Mouse (Mus musculus): ENCODE results near the gene Saysd1.
A peak's percentile ranks its signal among the peaks of the same experiment; 100 is the strongest.

The Saysd1 gene

DNA sequence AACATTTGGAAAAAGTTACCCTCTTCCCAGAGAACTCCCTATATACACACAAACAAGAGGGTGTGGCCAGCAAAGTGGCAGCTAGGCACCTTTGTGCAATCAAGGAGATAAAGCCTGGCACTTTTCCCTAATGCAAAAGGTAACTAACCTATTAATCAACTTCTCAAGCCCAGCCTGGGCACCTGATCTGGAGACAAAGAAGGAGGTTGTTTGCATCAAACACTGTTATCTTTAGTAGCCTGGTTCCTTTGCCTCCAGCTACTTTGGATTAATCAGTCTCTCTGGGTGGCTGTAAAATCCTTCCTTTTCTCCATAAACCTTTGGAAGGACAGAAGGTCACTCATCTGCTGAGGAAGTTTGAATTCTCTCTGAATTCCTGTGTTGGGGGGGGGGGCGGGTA, 27.4 kb downstream of the Saysd1 start:
- no peak for DNase-seq (ENCODE audit: low spot score in 2 of 2)

DNA sequence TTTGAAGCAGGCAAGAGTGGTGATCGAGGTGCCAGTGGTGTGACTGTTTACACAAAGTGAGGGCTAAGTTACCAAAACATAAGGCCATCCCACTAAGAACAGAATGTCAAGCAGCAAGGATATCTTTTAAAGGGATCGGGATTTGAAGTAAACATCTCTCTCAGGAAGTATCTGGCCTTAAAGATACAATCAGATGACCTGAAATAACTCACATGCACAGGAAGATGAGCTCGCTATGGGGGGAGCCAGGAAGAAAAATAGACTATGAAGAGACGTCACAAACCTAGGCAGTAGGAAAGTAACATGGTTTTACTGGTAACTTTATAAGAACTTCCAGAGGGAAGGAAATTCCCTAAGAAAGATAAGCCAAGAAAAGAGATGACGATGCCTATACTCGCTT, 32.1 kb downstream of the Saysd1 start:
- no peak for DNase-seq (ENCODE audit: low spot score in 2 of 2)

DNA sequence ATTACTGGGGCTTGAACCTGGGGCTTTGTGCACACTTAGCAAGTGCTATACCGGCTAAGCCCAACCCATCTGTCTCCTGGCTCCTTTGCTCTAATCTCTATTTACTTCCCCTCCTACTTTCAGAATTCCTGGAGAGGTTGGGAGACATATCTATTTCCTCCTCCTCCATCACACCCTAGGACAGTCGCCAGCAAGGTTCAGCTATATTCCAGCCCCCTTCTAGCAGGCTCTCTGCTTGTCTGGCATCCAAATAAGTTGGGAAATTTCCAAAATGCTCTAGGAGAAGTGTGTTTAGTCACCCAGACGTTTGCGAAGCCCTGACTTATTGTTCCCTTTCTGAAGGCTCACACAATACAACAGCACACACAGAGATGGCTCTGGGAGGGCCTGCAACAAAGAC, 35.1 kb downstream of the Saysd1 start:
- peak in 1 of 2 experiments; percentile 5 for DNase-seq (ENCODE audit: low spot score in 2 of 2)

DNA sequence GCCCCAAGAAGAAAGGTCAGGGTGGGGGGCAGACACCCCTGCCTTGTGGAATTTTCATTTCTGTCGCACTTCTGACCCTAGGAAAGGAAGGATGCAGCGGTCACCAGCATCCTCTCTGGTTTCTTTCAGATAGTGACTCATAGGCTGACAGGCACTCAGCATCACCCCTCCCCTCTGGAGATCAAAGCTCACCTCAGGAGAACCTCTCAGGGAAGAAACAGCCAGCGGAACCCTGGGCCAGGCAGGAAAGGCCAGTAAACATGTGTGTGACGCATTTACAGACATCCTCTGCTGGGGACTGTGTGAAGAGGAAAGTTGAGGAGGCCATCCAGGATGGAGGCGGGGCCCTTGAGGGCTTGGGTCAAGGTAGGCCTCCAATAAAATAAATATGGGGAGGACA, 40.3 kb downstream of the Saysd1 start:
- no peak for DNase-seq (ENCODE audit: low spot score in 2 of 2)

DNA sequence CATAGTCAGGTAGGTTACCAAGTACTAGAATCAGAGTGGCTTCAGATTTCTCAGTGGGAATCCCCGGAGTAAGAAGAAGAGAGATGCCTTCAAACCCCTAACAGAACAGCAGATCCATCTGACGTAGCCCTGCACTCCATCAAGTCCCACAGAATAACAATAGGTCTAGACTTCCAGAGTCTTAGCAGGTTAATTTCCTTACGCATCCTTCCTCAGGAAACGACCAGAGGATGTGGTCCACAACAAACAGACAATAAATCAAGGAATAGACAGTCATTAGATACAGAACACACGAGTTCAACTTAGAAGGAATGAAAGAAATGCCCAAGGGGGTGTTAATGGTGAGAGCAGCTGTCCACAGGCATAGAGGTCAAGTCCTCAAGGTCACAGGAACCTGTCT, 43.4 kb downstream of the Saysd1 start:
- no peak for DNase-seq (ENCODE audit: low spot score in 2 of 2)

DNA sequence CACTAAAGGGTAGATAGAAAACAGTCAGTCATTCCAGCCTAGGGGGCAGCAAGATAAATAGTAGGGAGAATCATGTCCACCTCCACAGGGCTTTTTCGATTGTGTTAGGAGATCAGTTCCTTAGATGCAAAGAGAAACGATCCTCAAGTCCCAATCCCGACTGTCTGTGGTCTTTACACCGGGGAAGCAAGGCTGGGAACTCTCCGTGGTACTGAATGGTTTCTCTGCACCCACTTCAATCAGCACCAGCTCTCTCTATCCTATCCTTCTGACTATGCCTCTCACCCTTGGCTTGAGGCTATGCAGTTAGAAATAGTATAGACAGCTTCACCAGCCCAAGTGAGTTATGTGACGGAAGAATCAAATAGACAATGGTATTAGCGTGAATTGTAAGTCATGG, 44.8 kb downstream of the Saysd1 start:
- DNase-seq (ENCODE audit: low spot score in 2 of 2), result no peak

DNA sequence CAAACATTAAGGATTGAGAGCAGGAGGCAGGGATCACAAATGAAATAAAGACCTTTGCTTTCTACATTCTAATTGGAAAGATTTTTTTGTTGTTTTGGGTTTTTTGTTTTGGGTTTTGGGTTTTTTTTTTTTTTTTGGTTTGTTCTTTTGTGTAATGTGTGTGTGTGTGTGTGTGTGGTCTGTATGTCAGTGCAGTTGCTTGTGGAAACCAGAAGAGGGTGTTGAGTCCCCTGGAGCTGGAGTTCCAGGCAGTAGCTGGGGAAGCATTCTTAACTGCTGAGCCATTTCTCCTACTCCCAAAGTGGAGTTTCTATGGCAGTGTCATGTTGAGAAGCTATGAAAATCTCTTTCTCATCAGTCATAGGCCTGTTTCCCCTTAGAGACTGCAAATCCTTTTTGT, 54.0 kb downstream of the Saysd1 start:
- no peak for DNase-seq (ENCODE audit: low spot score in 2 of 2)

DNA sequence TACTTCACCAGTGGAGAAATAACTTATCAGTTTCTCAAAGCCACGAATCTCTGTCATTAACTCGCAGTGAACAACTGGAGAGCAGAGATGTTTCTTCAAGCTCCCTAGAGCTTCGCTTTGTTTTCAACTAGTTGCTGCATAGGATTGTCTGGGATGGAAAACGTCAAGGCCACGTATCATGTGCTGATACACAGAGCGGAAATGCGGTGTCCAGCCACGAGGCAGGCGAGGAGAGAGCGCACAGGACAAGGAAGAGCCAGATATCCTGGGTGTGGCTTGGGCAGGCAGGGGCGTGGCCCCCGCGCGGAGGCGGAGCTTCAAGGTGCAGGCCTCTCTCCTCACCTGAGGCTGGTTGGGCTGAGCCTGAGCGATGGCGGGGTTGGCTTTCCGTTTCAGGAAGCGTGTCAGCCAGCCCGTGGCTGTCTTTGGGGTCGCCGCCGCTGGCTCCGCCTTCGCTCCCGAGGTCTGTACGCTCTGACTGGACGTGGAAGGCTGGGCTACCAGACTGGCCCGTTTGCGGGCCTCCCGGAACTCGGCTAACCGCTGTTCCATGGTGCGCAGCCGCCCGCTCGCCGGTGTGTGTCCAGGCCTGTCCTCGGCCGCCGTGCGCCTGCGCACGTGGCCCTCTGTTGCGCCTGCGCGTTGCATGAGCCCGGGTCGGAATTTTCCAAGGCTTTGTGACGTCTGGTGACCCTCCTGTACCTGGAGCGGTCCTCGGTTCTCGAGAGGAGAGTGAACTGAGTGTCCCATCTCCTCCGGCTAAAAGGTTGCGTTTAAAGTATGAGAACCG, 55.6 kb downstream of the Saysd1 start:
- DNase-seq (ENCODE audit: low spot score in 2 of 2), result peak; percentile 78 to 92

DNA sequence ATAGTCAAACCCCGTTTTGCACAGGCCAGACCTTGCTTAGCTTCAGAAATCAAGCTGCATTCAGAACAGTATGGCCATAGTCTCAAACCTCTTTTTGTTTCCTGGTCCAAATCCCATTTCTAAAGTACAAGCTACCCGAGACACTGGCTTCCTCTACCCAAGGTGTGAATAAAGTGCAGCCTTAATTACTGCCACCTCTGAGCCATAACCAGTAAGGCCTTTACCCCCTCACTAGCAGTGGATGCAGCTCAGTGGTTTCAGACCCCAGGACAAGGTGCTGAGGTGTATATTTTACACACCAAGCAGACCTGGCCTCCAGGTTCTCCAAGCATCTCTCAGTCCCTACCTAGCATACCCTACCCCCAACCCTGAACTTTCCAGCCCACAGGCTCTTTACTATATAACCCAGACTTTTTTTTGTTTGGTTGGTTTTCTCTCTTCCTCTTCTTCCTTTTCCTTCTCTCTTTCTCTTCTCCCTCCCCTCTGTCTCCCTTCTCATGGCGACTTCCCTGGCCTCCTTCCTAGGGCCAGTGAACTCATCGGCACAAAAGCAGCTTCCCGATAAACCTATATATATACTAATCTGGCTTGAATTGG, 56.3 kb downstream of the Saysd1 start:
- no peak for DNase-seq (ENCODE audit: low spot score in 2 of 2)

DNA sequence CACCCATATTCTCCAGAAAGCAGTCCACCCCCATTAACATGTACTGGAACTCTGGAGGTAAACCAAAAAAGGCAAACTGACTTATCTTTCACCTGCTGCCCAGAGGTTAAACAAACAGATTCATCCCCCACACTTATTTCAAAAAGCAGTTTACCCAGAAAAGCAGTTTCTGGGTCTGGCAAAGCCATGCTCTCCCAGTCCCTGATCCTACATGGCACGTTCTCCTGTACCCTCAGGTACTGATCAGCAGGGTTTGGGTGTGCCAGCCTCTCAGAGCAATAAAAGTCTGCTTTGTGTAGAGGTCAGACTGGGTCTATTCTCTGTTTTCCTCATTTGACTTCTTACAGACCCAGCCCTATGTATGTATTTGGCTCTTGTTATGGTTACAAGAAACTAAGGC, 57.2 kb downstream of the Saysd1 start:
- DNase-seq (ENCODE audit: low spot score in 2 of 2), result no peak

DNA sequence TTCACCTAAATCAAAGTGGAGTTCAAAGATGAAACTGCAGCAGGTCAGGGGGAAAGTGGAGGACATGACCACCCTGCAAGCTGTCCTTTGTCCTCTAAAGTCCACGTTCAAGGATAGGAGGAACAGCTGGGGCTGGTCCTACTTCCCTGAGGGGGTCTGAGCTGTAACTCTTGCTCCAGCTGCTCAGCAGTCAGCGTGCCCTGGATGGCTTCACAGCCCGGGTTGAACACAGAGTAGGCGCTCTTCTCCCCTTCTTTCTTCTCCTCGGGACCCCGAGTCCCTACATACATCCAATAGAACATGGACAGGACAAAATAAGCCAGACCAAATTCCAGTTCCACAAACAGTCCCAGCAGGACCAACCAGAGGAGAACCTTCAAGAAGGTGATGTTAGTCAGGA, 61.2 kb downstream of the Saysd1 start:
- no peak for DNase-seq (ENCODE audit: low spot score in 2 of 2)

DNA sequence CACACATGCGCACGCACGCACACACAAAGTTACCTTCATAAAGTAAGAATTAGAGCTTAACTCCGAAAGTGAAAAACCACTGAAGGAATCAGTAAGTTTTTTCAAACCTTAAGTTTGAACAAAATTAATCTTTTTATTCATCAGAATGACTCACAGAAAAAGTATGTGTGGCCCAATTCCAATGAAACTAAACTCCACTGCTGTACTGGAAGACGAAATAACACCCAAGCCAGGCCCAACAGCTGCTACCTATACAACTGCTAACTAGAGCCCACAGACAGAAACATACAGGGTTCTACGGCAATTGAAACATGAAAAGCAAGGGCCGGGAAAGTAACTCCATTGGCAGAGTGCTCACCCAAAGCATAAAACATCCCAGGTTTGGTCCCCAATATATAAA, 62.8 kb downstream of the Saysd1 start:
- no peak for DNase-seq (ENCODE audit: low spot score in 2 of 2)

DNA sequence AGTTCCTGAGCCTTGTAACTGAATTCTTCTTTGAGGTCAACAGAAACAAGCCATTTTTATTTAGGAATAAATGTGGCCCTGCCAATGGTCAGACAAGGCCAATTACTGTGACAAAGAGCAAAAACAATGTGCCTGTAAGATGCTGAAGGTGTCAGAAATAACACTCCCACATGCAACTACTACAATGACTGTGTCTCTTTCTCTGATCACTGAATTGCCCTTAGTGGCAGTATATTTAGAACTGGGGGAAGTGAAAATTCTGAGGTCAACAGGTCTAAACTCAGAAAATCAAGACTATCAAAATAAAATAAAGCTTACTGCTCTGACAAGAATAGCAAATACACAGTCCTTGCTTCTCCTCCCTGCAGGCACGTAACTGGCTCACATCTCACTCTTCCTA, 63.6 kb downstream of the Saysd1 start:
- DNase-seq (ENCODE audit: low spot score in 2 of 2), result no peak

DNA sequence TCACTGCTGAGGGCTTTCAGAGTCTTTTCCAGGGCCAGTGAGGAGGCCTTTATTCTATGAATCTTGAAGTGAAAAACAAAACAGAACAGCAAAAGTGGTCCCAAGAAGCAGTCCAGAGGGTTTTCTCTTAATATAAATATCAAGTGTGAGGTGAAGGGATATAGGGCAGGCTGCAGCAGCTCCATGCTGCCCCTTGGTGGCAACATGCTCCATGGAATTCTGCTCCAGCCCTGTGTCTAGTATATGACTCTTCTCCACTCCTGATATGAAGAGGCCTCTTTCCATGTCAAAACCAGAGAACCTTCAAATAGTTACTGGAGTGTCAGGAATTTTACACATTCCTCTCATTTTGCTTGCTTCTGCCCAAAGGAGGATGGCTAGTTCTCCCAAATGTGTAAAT, 67.7 kb downstream of the Saysd1 start:
- DNase-seq (ENCODE audit: low spot score in 2 of 2), result no peak

DNA sequence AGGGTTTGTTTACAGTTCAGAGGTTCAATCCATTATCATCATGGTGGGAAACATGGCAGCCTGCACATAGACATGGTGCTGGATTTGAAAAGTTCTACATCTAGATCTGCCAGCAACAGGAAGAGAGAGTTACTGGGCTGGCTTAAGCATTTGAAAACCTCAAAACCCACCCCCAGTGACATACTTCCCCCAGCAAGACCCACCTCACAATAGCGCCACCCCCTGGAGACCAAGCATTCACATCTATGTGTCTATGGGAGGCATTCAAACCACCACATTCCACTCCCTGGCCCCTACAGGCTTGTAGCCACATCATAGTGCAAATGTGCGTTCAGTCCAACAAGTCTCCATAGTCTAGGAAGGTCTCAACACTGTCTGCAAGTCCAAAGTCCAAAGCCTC, 70.0 kb downstream of the Saysd1 start:
- DNase-seq (ENCODE audit: low spot score in 2 of 2), result no peak

DNA sequence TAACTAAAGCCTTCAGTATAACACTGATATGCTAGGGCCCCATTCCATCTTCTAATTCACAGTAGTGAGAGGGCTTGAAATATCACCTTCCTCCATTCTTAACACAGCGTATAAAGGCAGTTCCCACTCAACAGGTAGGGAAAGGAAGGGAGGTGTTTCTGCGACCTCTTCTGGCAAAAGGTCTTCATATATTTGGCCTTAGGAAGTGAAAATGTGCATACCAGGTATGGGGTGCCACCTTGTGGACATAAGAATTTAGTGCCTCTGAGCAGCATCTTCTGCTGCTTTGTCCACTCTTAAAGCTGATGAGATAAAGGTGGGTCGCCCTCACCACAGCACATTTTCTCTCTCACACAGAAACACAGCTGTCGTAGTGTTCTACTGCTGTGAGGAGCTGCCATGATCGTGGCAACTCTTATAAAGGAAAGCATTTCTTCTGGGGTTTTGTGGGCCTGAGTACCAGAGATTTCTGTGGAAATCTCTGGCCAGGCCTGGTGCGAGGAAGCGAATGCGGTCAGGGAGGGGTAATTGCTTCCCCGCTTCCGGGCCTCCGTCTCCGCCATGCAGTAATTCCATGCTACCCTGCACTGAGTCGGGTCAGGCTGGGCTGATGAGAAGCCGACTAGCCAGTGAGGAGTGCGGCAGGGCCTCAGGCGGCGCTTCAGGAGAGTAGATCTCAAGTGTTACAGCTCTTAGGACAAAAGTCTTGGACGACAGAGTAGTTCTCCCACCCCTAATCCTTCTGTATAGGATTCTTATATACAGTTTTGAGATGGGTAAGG, 70.8 kb downstream of the Saysd1 start:
- DNase-seq (ENCODE audit: low spot score in 2 of 2), result peak; percentile 49 to 85

DNA sequence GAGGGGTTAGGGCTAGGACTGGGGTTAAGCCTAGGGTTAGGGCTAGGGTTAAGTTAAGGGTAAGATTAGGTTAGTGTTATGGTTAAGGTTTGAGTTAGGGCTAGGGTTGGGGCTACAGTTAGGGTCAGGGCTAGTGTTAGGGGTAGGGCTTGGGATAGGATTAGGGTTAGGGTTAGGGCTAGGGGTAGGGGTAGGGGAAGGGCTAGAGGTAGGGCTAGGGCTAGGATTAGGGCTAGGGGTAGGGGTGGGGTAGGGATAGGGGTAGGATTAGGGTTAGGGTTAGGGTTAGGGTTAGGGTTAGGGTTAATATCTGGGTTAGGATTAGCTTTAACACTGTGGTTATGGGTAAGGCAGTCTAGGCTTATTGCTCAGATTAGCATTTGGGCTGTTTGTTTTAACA, 73.6 kb downstream of the Saysd1 start:
- no peak for DNase-seq (ENCODE audit: low spot score in 2 of 2)

DNA sequence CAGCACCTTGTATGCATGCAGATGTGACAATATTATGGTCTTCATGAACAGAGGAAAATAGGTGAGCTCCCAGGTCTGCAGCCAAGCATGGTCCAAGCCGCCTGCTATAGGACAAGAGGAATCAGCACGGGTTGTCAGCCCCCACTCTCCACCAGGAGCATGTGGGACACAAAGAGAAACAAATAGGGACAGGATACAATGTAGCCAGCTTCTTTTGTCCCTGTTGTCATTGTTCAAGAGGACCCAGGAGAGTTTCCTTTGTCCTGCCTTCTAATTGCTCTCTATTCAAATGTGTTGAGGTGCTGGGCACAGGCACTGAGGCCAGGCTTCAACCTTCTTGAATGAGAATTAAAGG, 89.9 kb downstream of the Saysd1 start:
- DNase-seq (ENCODE audit: low spot score in 2 of 2), result no peak

DNA sequence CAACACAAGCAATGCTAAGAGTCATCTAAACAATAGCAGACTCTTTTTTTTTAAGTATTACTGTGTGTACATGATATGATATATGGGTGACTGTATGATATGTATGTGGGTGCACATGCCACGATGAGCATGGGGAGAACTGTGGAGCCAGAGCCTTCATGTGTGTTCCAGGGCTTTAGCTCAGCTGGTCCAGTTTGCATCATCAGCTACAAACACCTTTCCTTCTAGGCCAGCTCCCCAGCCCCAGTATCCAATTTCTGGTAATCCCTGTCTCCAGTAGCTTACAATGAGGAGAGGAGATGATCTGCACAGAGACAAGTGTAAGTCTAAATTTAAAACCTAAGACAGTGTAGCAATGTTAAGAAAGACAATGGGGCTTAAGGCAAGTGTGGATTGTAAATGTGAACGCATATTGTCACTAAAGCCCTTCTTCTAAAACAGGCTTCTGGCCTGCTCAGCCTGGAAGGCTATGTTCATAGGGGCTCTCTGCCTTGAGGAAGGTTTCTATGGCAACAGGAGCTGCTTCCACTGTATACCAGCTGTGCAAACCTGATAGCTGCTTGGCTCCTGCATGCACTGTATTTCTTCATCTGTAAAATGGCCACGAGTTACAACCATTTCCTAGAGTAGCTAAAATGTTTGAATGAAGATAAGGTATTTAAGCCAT, 90.4 kb downstream of the Saysd1 start:
- peak; percentile 26 to 32 for DNase-seq (ENCODE audit: low spot score in 2 of 2)

DNA sequence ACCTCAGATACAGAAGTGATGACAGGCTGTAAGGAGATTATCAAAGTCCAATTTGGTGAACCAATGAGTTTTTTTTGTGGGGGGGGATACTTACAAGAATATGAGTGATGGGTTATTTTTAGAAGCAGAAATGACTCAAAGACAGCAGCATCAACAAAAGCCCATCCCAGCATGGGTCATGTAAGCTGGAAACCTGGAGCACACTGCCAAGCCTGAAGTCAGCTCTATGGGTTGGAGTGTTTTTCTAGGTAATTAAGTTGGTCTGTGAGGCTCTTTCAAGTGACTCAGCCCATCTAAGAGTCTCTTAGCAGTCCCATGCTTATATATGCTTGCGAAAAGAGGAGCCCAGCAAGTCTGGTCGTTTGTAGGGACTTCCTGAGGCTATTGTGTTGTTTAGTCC, 91.0 kb downstream of the Saysd1 start:
- DNase-seq (ENCODE audit: low spot score in 2 of 2), result no peak

DNA sequence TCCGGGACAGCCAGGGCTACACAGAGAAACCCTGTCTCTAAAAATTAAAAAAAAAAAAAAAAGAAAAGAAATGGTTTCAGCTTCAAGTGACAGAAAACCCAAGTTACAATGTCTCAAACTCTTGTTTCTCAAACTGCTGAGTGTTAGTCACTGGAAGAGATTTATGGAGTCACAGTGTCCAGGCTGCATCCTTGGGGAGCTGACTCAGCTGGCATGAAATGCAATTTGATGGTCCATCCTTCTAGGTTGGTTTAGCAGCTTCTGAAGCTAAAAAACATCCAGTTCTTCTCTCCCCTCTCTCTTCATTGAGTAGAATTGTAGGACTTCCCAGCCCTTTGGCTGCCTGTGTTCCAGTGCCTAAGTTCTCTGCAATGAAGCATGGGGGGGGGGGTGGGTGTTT, 94.3 kb downstream of the Saysd1 start:
- DNase-seq (ENCODE audit: low spot score in 2 of 2), result no peak

DNA sequence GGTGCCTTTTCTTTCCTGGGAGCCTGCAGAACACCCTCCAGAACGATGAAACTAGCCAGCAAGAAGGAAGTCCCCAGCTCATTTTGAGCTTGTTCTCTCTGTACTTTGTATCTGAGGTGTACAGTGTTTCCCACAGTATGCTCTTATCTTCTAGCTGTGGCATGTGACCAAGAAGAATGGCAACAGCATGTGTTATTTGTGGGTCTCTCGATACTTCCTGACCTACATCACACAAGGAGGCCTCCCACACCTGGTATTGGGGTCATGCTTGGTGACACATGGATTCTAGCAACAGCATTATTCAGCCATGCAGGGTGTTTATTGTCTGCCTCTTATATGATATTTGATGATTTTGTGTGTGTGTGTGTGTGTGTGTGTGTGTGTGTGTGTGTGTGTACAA, 96.5 kb downstream of the Saysd1 start:
- no peak for DNase-seq (ENCODE audit: low spot score in 2 of 2)

DNA sequence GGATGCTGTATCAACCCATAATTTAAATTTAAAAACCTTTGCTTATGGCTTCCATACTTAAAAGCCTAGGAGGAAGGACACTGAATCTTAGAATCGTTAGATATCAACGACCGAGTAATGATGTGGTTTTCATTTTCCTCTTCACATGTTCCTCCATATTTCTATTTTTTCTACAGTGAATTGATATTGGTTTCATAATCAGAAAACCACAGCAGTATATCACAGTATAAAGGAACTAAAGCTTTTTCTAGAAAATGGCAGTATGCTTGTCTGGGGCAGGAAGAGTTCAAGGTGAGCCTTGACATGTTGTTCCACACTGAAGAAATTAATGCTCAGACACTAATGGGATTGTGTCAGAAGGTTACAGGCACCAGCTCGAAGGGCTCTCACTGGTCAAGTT, 97.4 kb downstream of the Saysd1 start:
- DNase-seq (ENCODE audit: low spot score in 2 of 2), result no peak

Data from left cerebral cortex, adult 9 months (tissue).